In the genomic region with DNA sequence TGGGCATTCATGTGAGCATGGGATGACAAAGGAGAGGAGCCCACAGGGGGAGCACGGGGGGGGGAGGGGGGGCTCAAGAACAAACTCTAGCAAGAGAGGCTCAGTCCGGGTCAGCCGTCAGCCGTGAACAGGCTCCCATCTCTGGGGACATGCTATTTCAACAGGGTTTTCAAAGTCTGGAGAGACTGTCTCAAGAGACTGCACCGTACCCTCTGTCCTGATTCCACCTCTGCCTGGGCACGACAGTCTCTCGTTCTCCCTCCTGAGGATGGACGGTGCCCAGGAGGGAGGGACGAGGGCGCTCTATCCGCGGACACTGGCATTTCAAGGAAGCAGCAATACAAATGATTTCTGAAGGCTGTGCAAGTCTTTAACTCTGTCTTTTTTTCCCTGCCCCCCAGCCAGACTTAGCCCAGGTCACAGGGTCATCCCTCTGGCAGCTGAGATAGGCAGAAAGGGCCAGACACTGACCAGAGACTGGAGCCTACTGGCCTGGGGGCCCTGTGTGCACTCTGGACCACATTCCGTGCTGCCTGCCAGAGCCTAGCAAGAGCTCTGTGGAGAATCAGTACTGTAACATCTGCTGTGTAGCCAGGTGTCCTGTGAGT, we compare ENCODE assay signal across 9 mouse cellular contexts.
DNase-seq lines count a peak whose midpoint lies in the region; ATAC-seq and TF ChIP-seq lines count a peak whose summit lies in the region.
"Had no signal": no experiment of that assay in that cellular context is flagged by ENCODE, and none has a peak within 500 bp of the region (broad histone marks: within the 10 kb centered on the region; RNA-seq: fewer than 3 reads in every experiment).

No protein-coding gene starts in this region.

- no peaks in the 10 kb centered on the region for H3K27me3 ChIP-seq in stomach, embryonic 14.5 days (ENCODE audit: control insufficient read depth, insufficient read depth, low read length)
- H3K27me3 ChIP-seq in stomach, postnatal 0 days (ENCODE audit: control insufficient read depth, insufficient read depth, low read length): no peaks in the 10 kb centered on the region
- peaks cover 8% of the 10 kb centered on the region for H3K27me3 ChIP-seq in limb, embryonic 12.5 days

- H3K4me1 ChIP-seq in stomach, embryonic 14.5 days (ENCODE audit: control insufficient read depth, insufficient read depth, low read length): peaks cover 16% of the 10 kb centered on the region; the same call in 1 of the 2 replicates
- peaks cover 10% of the 10 kb centered on the region; the same call in 1 of the 2 replicates for H3K4me1 ChIP-seq in stomach, postnatal 0 days (replicated peaks; ENCODE audit: control insufficient read depth, insufficient read depth)
- peaks cover 31% of the 10 kb centered on the region for H3K4me1 ChIP-seq in limb, embryonic 12.5 days (replicated peaks)

- ATAC-seq in stomach, embryonic 14.5 days (ENCODE audit: insufficient number of reproducible peaks, insufficient read depth, low FRiP score, low read depth): no peak
- ATAC-seq in stomach, postnatal 0 days (ENCODE audit: low FRiP score, low TSS enrichment): no peak
- no peak for ATAC-seq in limb, embryonic 12.5 days (ENCODE audit: insufficient number of reproducible peaks, insufficient read depth, low FRiP score, low TSS enrichment, low read depth)
- ATAC-seq: forebrain, embryonic 13.5 days had no signal

- no peaks in the 10 kb centered on the region for H3K36me3 ChIP-seq in stomach, embryonic 14.5 days (ENCODE audit: control insufficient read depth, insufficient read depth, low read length)
- no peaks in the 10 kb centered on the region for H3K36me3 ChIP-seq in stomach, postnatal 0 days (ENCODE audit: control insufficient read depth, insufficient read depth, low read length)
- no peaks in the 10 kb centered on the region for H3K36me3 ChIP-seq in limb, embryonic 12.5 days

- H3K4me3 ChIP-seq in stomach, embryonic 14.5 days (ENCODE audit: low read depth, low read length): no peak overlapping the region
- H3K4me3 ChIP-seq in stomach, postnatal 0 days (ENCODE audit: low read depth, low read length): no peak overlapping the region
- H3K4me3 ChIP-seq in limb, embryonic 12.5 days (replicated peaks): no peak overlapping the region
- H3K4me3 ChIP-seq: forebrain, embryonic 13.5 days had no signal

- H3K9ac ChIP-seq in stomach, embryonic 14.5 days (replicated peaks; ENCODE audit: low read depth, low read length): no peak overlapping the region
- H3K9ac ChIP-seq in stomach, postnatal 0 days (ENCODE audit: low read length): no peak overlapping the region
- H3K9ac ChIP-seq in limb, embryonic 12.5 days (replicated peaks): peak overlapping the region; percentile 34
- H3K9ac ChIP-seq: forebrain, embryonic 13.5 days had no signal

- no peak overlapping the region for H3K27ac ChIP-seq in stomach, embryonic 14.5 days (ENCODE audit: low read length)
- no peak overlapping the region for H3K27ac ChIP-seq in stomach, postnatal 0 days (replicated peaks)
- no peak overlapping the region for H3K27ac ChIP-seq in limb, embryonic 12.5 days
- H3K27ac ChIP-seq: forebrain, embryonic 13.5 days had no signal

- intact Hi-C loops in gastrocnemius, postnatal 14 days (cut with DNase I; ENCODE audit: low total_unique reads): no loop called here

- TF ChIP-seq CTCF in stomach, postnatal 0 days (IDR thresholded peaks at IDR 0.05; ENCODE audit: low read depth): no peak

- TF ChIP-seq EP300 in stomach, postnatal 0 days (optimal IDR thresholded peaks at IDR 0.05): no peak

- no peaks in the 10 kb centered on the region for H3K9me3 ChIP-seq in stomach, embryonic 14.5 days (ENCODE audit: control insufficient read depth, low read depth, low read length)
- H3K9me3 ChIP-seq in stomach, postnatal 0 days (ENCODE audit: control insufficient read depth, low read length): no peaks in the 10 kb centered on the region
- H3K9me3 ChIP-seq in limb, embryonic 12.5 days: no peaks in the 10 kb centered on the region
- H3K9me3 ChIP-seq: forebrain, embryonic 13.5 days had no signal

- H3K4me2 ChIP-seq in stomach, embryonic 14.5 days (replicated peaks; ENCODE audit: low read depth, low read length): 0 out of 2 replicates have a peak overlapping the region, but pooled peaks have one; percentile 0
- H3K4me2 ChIP-seq in stomach, postnatal 0 days (replicated peaks; ENCODE audit: low read depth): no peak overlapping the region
- peak overlapping the region; percentile 19; the same call in 1 of the 2 replicates for H3K4me2 ChIP-seq in limb, embryonic 12.5 days
- H3K4me2 ChIP-seq: forebrain, embryonic 13.5 days had no signal

- DNase-seq in gastrocnemius, postnatal 14 days: peak; percentile 25
- no peak for DNase-seq in gastrocnemius, adult 8-10 months (ENCODE audit: low spot score in 2 of 2)
- DNase-seq in stomach, postnatal 0 days (ENCODE audit: low spot score): no peak
- DNase-seq in left cerebral cortex, adult 18-20 months (ENCODE audit: low spot score in 2 of 2): no peak
- no peak for DNase-seq in cerebellum, adult 9-11 months
- no peak for DNase-seq in cerebellum, adult 11-12 months

- 16% methylated on average over 13 of the region's 13 CpGs for WGBS in stomach, embryonic 14.5 days
- WGBS in stomach, postnatal 0 days: 26% methylated on average over 12 of the region's 13 CpGs
- WGBS in limb, embryonic 12.5 days: 18% methylated on average over 13 of the region's 13 CpGs
